Mouse (Mus musculus) G1E (cell line): ENCODE data around the gene Ahnak.

Experiments
- CTCF ChIP-seq: IDR thresholded peaks from 2 replicates; pipeline ENCODE4 v1.5.1; 2012; ENCODE audit warnings: low read depth, low read length, inconsistent platforms, mixed read lengths
- GATA1 ChIP-seq: IDR thresholded peaks from 2 replicates; pipeline ENCODE4 v1.6.1; 2012; ENCODE audit warnings: borderline replicate concordance, low read length, inconsistent platforms, mixed read lengths
- GATA2 ChIP-seq: IDR thresholded peaks from 2 replicates; pipeline ENCODE4 v1.6.1; 2012; ENCODE audit warnings: low read depth, low read length, inconsistent platforms, borderline replicate concordance
- TAL1 ChIP-seq: conservative IDR thresholded peaks from 2 replicates; pipeline ENCODE4 v1.6.1; 2012; ENCODE audit warnings: low read depth, low read length, inconsistent platforms, mixed read lengths

- TF ChIP-seq CTCF (no peak), GATA1 (no peak), TAL1 (no peak), GATA2 (no peak)
Observed at GRCm38 (mm10) chr19:8990432-8991102, 1.5 kb downstream of the Ahnak start.
